Mouse (Mus musculus): ENCODE data around the gene Ntrk2.

DNA sequence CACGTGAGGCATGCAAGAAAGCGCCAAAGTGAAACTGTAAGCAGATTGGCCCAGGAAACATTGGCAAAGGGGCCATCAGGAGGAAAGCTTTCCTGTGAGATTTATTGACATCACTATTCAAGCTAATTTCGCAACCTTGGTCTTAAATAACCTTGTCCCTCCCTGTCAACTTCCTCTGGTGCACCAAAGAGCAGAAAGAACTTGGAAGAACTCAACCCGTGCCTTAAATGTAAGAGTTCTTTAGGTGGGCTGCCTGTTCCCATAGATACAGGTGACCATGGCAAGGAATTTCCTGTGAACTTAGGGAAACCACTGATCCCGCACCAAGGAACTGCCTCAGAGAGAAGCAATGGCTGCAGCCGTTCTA, 197.4 kb downstream of the Ntrk2 start:
- TF ChIP-seq CTCF (IDR thresholded peaks at IDR 0.05; ENCODE audit: low read depth) (no peak), EP300 (IDR thresholded peaks at IDR 0.05; ENCODE audit: low read depth) (no peak)

All from heart, postnatal 0 days (tissue).